Mouse (Mus musculus) embryonic fibroblast, embryonic 13.5 days (primary cell): ENCODE results near the gene M6pr. TPM values are rescaled to one million over a fixed set of nuclear protein-coding genes. Genes with fewer than 3 reads are reported as not detected.

Experiments
- H3K27ac ChIP-seq: 2 replicates; pipeline ENCODE4 v1.5.1; 2012; ENCODE audit warnings: low read length, control low read depth, inconsistent platforms; ENCODE audit not compliant: insufficient read depth
- H3K4me1 ChIP-seq: 2 replicates; pipeline ENCODE4 v1.6.1; 2011; ENCODE audit warnings: low read length; ENCODE audit not compliant: control insufficient read depth, insufficient read depth
- H3K4me3 ChIP-seq: 2 replicates; pipeline ENCODE4 v1.5.1; 2011; ENCODE audit warnings: mild to moderate bottlenecking, control low read depth, low read length; ENCODE audit not compliant: insufficient read depth
- CTCF ChIP-seq: IDR thresholded peaks from 2 replicates; pipeline ENCODE4 v1.5.1; 2011; ENCODE audit warnings: mild to moderate bottlenecking, control low read depth, low read length, moderate library complexity, borderline replicate concordance; ENCODE audit not compliant: insufficient read depth
- POLR2A ChIP-seq: IDR thresholded peaks from 2 replicates; pipeline ENCODE4 v1.6.1; 2011; ENCODE audit warnings: low read depth, mild to moderate bottlenecking, control low read depth, low read length, moderate library complexity
- polyA plus RNA-seq: library from polyadenylated mRNA; stranded (reverse); fragments of >200 nt; gene quantifications from 2 replicates; pipeline ENCODE4 v1.2.4, GENCODE M21; 2011; ENCODE audit warnings: low read depth; ENCODE audit not compliant: missing spikeins, insufficient read length

Gene M6pr
- polyA plus RNA-seq, 1 experiment: 136 TPM

DNA sequence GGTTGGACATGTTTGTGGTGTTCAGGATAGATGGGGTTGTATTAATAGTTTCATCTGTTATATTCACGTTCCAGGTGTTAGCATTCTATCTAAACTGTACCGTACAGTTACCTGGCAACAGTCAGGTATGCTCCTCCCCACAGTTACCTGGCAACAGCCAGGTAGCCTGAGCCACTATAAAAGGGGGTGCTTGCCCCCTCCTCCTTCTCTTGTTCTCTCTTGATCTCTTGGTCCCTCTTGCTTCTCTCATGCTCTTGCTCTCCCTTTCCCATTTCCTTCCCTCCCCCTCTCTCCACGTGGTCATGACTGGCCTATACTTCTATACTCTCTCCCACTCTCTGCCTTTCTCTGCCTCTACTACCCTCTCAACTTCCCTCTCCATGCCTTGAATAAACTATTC, 57.2 kb downstream of the M6pr start:
- no peak for TF ChIP-seq POLR2A
- no peak for TF ChIP-seq CTCF
- Histone ChIP-seq H3K4me3 (no peak overlapping the region), H3K27ac (no peak overlapping the region), H3K4me1 (no peaks in the 10 kb centered on the region)

- no peak overlapping the region for H3K27ac ChIP-seq
- H3K4me1 ChIP-seq: no peaks in the 10 kb centered on the region
- no peak overlapping the region for H3K4me3 ChIP-seq
- TF ChIP-seq POLR2A (no peak), CTCF (no peak)
Observed at GRCm38 (mm10) chr6:122366287-122366686, 57.8 kb downstream of the M6pr start.

GRCm38 (mm10) chr6:122366976-122367375, 58.5 kb downstream of the M6pr start:
- TF ChIP-seq CTCF (no peak), POLR2A (no peak)
- H3K4me3 ChIP-seq: no peak overlapping the region
- H3K27ac ChIP-seq: no peak overlapping the region
- H3K4me1 ChIP-seq: no peaks in the 10 kb centered on the region

Other genes starting within 250 kb of the M6pr start
- gene Klrg1, start 25.8 kb upstream of the M6pr start, polyA plus RNA-seq: not detected in 2 replicates
- 20.3 and 32.0 TPM in 2 replicates for gene Phc1, start 31.8 kb downstream of the M6pr start, polyA plus RNA-seq
- 0.97 and 1.3 TPM in 2 replicates for gene Rimklb, start 190.0 kb downstream of the M6pr start, polyA plus RNA-seq
- gene Mfap5, start 197.1 kb downstream of the M6pr start, polyA plus RNA-seq: 66.5 and 67.6 TPM in 2 replicates
- not detected in 2 replicates for gene Aicda, start 245.1 kb downstream of the M6pr start, polyA plus RNA-seq